Mouse (Mus musculus) kidney, embryonic 15.5 days (tissue): ENCODE results near the gene Cfap161. TPM values are rescaled to one million over a fixed set of nuclear protein-coding genes. Genes with fewer than 3 reads are reported as not detected.
A peak's percentile ranks its signal among the peaks of the same experiment; 100 is the strongest.

Experiments
- ATAC-seq: fragments of 200-750 bp; cut with Nextera tagmentation; replicated peaks from 2 replicates; pipeline ENCODE4 v1.8.0; 2017; ENCODE audit warnings: moderate TSS enrichment; ENCODE audit not compliant: low FRiP score
- H3K27ac ChIP-seq: fragments of 300-500 bp; sonication (generic); 2 replicates; pipeline ENCODE4 v1.5.1; 2015; ENCODE audit warnings: mild to moderate bottlenecking, inconsistent platforms
- H3K27me3 ChIP-seq: fragments of 300-500 bp; sonication (generic); 2 replicates; pipeline ENCODE4 v1.6.1; 2015; ENCODE audit warnings: inconsistent platforms
- H3K36me3 ChIP-seq: fragments of 300-500 bp; sonication (generic); 2 replicates; pipeline ENCODE4 v1.6.1; 2015; ENCODE audit warnings: inconsistent platforms
- H3K4me1 ChIP-seq: fragments of 300-500 bp; sonication (generic); 2 replicates; pipeline ENCODE4 v1.6.1; 2015; ENCODE audit warnings: inconsistent platforms
- H3K4me2 ChIP-seq: fragments of 300-500 bp; sonication (generic); 2 replicates; pipeline ENCODE4 v1.6.1; 2015; ENCODE audit warnings: moderate library complexity, mild to moderate bottlenecking, inconsistent platforms
- H3K4me3 ChIP-seq: fragments of 300-500 bp; sonication (generic); replicated peaks from 2 replicates; pipeline ENCODE4 v1.5.1; 2015; ENCODE audit warnings: mild to moderate bottlenecking, inconsistent platforms
- H3K9ac ChIP-seq: fragments of 300-500 bp; sonication (generic); 2 replicates; pipeline ENCODE4 v1.6.1; 2015; ENCODE audit warnings: mild to moderate bottlenecking, inconsistent platforms
- H3K9me3 ChIP-seq: fragments of 300-500 bp; sonication (generic); replicated peaks from 2 replicates; pipeline ENCODE4 v1.6.1; 2016; ENCODE audit warnings: inconsistent platforms
- WGBS: fragments of 180-500 bp; shearing (Covaris S2); methylation state at CpG from one replicate; pipeline ENCODE4 v1.1.7; 2015; ENCODE audit warnings: mixed read lengths; 5-methylcytosine and 5-hydroxymethylcytosine counted together
- polyA plus RNA-seq: library from polyadenylated mRNA; unstranded; fragments of >200 nt; fragmentation: Nextera tagmentation; extraction: Ambion mirVana; gene quantifications from 2 replicates; pipeline ENCODE4 v1.2.1, GENCODE M21; 2015

Gene Cfap161
- polyA plus RNA-seq, 1 experiment from 2014 or later: 0.17 TPM

DNA sequence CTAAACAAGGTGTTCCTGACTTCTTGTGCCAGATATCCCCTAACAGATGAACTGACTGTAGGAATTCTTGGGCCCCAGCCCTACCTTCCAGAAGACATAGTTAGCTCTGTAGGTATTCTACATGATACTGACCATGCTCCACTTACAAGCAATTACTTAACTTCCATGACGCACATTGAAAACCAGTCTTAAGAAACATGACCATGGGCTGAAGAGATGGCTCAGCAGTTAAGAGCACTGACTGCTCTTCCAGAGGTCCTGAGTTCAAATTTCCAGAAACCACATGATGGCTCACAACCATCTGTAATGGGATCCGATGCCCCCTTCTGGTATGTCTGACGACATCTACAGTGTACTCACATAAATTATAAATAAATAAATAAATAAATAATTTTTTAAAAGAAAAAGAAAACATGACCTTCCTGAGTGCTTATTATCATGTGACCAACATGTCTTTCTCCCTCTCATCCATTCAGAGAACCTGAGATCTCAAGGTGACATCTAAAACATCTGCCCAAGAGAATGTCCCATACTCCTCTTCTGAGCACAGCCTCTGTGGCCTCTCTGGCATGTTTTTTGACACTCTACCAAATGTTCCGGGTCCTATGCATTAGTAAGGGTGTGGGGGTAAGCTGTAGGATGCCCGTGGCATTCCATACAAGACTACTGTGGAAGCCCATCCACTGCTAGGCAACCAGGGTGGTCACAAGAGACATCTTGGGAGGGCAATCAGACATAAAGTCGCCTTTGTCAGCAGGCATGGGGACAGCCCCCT is 58.2 kb downstream of the Cfap161 start:
- no peak overlapping the region for H3K27ac ChIP-seq
- no peaks in the 10 kb centered on the region for H3K4me1 ChIP-seq
- H3K4me2 ChIP-seq: no peak overlapping the region
- H3K36me3 ChIP-seq: no peaks in the 10 kb centered on the region
- no peaks in the 10 kb centered on the region for H3K9me3 ChIP-seq
- 88% methylated on average over 6 of the region's 6 CpGs for WGBS
- H3K4me3 ChIP-seq: no peak overlapping the region
- H3K9ac ChIP-seq: no peak overlapping the region
- no peak for ATAC-seq
- no peaks in the 10 kb centered on the region for H3K27me3 ChIP-seq

DNA sequence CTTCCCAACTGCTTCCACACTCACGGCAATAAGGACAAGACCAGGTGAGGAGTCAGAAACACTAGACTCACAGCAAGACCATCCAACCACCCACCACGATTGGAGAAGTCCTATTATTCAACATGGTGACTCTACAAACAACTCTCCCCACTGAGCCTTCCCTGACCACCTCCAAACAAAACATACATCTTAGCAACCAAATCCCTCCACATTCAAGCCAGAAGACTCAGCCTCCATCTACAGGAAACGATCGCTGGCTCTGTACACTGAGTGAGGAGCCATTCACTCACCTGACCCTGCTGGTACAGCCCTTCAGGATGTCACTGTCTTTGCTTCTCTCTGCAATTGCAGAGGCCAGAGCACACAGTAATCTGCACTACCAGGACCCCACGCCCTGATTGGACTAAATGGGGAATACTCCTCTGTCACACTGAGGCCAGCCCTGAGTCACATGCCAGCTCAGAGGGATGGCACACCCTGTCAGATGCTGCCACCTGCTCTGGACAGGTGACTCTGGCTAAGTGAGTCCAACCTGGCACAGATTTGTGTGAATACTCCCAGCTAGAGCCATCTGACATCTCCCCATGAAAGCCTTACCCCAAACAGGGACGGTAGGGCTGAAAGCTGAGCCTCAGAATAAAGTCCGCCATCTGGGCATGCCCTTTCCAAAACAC is 59.4 kb downstream of the Cfap161 start:
- Histone ChIP-seq H3K9ac (no peak overlapping the region), H3K36me3 (no peaks in the 10 kb centered on the region), H3K27me3 (no peaks in the 10 kb centered on the region), H3K4me2 (no peak overlapping the region), H3K27ac (no peak overlapping the region), H3K9me3 (no peaks in the 10 kb centered on the region), H3K4me1 (no peaks in the 10 kb centered on the region), H3K4me3 (no peak overlapping the region)
- 89% methylated on average over 7 of the region's 7 CpGs for WGBS
- no peak for ATAC-seq

GRCm38 (mm10) chr7:83734671-83735082 is 60.0 kb downstream of the Cfap161 start:
- Histone ChIP-seq H3K9ac (no peak overlapping the region), H3K4me3 (no peak overlapping the region), H3K9me3 (no peaks in the 10 kb centered on the region), H3K4me1 (no peaks in the 10 kb centered on the region), H3K36me3 (no peaks in the 10 kb centered on the region), H3K4me2 (no peak overlapping the region), H3K27ac (no peak overlapping the region), H3K27me3 (no peaks in the 10 kb centered on the region)
- WGBS: 65% methylated on average over 6 of the region's 6 CpGs
- no peak for ATAC-seq

- no peak overlapping the region for H3K27ac ChIP-seq
- ATAC-seq: no peak
- H3K27me3 ChIP-seq: no peaks in the 10 kb centered on the region
- no peaks in the 10 kb centered on the region for H3K36me3 ChIP-seq
- no peak overlapping the region for H3K4me2 ChIP-seq
- H3K9ac ChIP-seq: no peak overlapping the region
- no peaks in the 10 kb centered on the region for H3K9me3 ChIP-seq
- WGBS: 86% methylated on average over 3 of the region's 3 CpGs
- H3K4me1 ChIP-seq: no peaks in the 10 kb centered on the region
- no peak overlapping the region for H3K4me3 ChIP-seq
These were observed 60.4 kb downstream of the Cfap161 start for GRCm38 (mm10) chr7:83734246-83734645.

GRCm38 (mm10) chr7:83732781-83733180 is 61.9 kb downstream of the Cfap161 start:
- Histone ChIP-seq H3K9me3 (no peaks in the 10 kb centered on the region), H3K36me3 (no peaks in the 10 kb centered on the region), H3K4me2 (no peak overlapping the region), H3K27ac (no peak overlapping the region), H3K27me3 (no peaks in the 10 kb centered on the region), H3K9ac (no peak overlapping the region), H3K4me1 (no peaks in the 10 kb centered on the region), H3K4me3 (no peak overlapping the region)
- ATAC-seq: no peak
- 93% methylated on average over 3 of the region's 3 CpGs for WGBS

- Histone ChIP-seq H3K27ac (no peak overlapping the region), H3K4me2 (no peak overlapping the region), H3K9ac (no peak overlapping the region), H3K4me1 (no peaks in the 10 kb centered on the region), H3K36me3 (no peaks in the 10 kb centered on the region), H3K9me3 (no peaks in the 10 kb centered on the region), H3K27me3 (no peaks in the 10 kb centered on the region), H3K4me3 (no peak overlapping the region)
- WGBS: 87% methylated on average over 15 of the region's 15 CpGs
- ATAC-seq: no peak
These were observed 62.6 kb downstream of the Cfap161 start for GRCm38 (mm10) chr7:83731961-83732666.

DNA sequence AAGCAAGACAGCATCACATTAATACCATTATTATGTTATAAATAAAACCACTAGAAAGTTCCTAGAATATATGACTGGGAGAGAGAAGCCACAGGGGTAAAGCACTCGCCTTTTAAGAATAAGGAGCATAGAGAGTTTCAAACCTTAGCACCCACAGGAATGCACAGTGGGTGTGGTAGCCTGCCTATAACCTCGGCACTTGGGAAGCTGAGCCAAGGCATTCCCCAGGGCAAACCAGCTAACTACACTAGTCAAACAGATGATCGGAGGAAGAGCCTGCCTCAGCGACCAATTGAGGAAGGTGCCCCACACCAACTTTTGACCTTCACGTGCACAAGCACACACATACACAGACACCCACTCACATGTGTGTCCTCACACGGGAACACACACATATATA is 63.4 kb downstream of the Cfap161 start:
- H3K27ac ChIP-seq: no peak overlapping the region
- ATAC-seq: no peak
- no peaks in the 10 kb centered on the region for H3K27me3 ChIP-seq
- H3K9me3 ChIP-seq: no peaks in the 10 kb centered on the region
- no peak overlapping the region for H3K4me2 ChIP-seq
- 78% methylated on average over 6 of the region's 6 CpGs for WGBS
- no peak overlapping the region for H3K9ac ChIP-seq
- H3K36me3 ChIP-seq: no peaks in the 10 kb centered on the region
- peaks cover 6% of the 10 kb centered on the region for H3K4me1 ChIP-seq
- H3K4me3 ChIP-seq: no peak overlapping the region

- Histone ChIP-seq H3K27me3 (no peaks in the 10 kb centered on the region), H3K36me3 (no peaks in the 10 kb centered on the region), H3K4me1 (peaks cover 10% of the 10 kb centered on the region), H3K4me2 (no peak overlapping the region), H3K27ac (no peak overlapping the region), H3K9me3 (no peaks in the 10 kb centered on the region), H3K9ac (no peak overlapping the region), H3K4me3 (no peak overlapping the region)
- 23% methylated on average over 5 of the region's 5 CpGs for WGBS
- peak; percentile 54; the same call in 1 of the 2 replicates for ATAC-seq
These were observed 67.6 kb downstream of the Cfap161 start for GRCm38 (mm10) chr7:83726936-83727632.

DNA sequence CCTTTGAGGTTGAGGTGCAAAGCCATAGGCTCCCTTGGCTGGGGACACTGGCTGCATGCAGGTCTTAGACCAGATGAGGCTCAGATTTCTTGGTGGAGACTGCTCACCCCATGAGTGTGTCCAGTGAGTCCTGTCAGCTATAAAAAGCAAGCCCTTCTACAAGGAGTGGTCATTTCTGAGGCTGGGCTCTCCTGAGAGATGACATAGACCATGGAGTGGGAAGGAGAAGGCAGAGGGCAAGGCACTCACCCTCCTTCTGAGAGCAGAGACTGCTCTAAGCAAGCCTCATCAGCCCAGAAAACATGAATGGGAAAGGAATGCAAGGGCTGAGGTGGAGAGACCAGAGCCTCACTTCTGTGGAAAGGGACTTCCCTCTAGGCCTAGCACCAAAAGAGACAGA is 68.9 kb downstream of the Cfap161 start:
- no peaks in the 10 kb centered on the region for H3K36me3 ChIP-seq
- H3K9me3 ChIP-seq: no peaks in the 10 kb centered on the region
- no peak overlapping the region for H3K9ac ChIP-seq
- H3K4me3 ChIP-seq: no peak overlapping the region
- no peak for ATAC-seq
- no peaks in the 10 kb centered on the region for H3K27me3 ChIP-seq
- H3K4me1 ChIP-seq: peaks cover 10% of the 10 kb centered on the region
- no peak overlapping the region for H3K4me2 ChIP-seq
- H3K27ac ChIP-seq: no peak overlapping the region

DNA sequence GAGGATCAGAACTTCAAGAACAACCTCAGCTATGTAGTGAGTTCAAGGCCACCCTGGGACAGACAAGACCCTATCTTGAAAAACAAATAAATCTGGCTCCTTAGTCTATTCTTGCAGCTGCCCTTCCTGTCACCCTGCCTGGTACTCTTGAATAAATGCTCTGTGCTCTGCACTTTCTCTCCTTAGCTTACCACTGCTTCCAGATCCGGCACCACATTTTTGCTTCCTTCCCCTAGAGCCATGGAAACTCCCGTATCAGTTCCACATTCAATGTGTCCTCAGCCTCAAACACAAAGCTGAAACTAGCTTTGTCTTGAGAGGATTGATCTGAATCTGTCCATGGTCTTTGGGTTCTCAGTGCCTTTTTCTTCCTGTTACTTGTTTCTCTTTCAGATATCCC is 70.1 kb downstream of the Cfap161 start:
- H3K4me3 ChIP-seq: no peak overlapping the region
- no peak overlapping the region for H3K27ac ChIP-seq
- ATAC-seq: no peak
- no peaks in the 10 kb centered on the region for H3K27me3 ChIP-seq
- no peaks in the 10 kb centered on the region for H3K9me3 ChIP-seq
- WGBS: 59% methylated on average over 2 of the region's 2 CpGs
- no peak overlapping the region for H3K4me2 ChIP-seq
- H3K9ac ChIP-seq: no peak overlapping the region
- H3K4me1 ChIP-seq: peaks cover 10% of the 10 kb centered on the region
- H3K36me3 ChIP-seq: no peaks in the 10 kb centered on the region
